Mouse (Mus musculus) G1E-ER4 (cell line): ENCODE data around the gene Nudt2. TPM values are rescaled to one million over a fixed set of nuclear protein-coding genes. Genes with fewer than 3 reads are reported as not detected.

Experiments used
- GATA1 ChIP-seq: IDR thresholded peaks from one replicate; pipeline ENCODE4 v1.8.0; 2012; ENCODE audit warnings: low read length, inconsistent platforms
- polyA plus RNA-seq: library from polyadenylated mRNA; stranded (reverse); fragments of >175 nt; gene quantifications from 2 replicates; pipeline ENCODE4 v1.2.3, GENCODE M21; 2012

Nudt2 gene
- polyA plus RNA-seq, result 3.5 and 16.7 TPM in 2 replicates

DNA sequence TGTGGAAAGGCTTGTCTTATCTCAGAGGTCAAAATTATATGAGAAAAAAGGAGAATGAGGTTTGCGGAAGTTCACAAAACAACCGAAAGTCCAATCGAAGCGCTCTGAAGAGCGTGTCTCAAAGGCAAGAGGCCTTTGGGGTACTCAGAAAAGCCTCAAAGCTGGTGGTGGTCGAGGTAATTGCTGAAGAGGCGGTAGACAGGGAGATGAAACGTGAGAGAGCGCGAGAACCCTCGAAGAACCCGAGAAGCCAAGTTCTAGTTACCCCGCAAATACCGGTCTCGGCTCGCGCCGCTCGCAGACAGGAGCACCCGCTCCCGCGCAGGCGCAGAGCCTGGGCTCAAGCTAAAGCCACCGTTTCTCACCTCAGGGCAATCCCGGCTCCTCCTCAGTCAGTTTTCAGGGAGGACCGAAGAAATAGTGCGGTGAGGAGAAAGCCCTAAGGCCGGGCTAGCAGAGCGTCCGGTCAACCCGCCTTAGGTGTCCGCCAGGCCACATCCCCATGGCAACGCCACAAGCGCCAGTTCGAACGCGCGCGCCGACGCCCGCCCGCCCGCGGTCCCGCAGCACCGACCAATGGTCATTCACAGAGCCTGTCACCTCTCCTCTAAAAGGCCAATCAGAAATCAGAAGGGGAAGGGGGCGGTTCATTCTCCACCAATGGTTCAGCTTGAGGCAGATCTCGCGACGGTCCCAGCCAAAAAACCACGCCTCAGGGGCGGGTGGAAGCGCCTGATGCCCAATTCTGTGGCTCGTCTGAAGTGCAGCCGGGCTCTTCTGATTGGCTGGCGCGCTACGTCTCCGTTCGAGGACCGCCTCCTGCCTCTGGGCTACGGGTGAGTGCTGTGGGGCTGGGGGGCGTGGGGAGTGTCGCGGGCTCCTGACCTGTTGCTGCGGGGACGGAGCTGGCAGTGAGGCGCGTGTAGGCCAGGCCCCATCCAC is at the start of gene Nudt2, which contains the start of gene Kif24:
Gene Nudt2 (plus strand): TSS at position 807 of the 942 bp plus-strand sequence.
Gene Kif24 (minus strand): TSS at position 543 of the 942 bp plus-strand sequence.
- no peak for TF ChIP-seq GATA1

DNA sequence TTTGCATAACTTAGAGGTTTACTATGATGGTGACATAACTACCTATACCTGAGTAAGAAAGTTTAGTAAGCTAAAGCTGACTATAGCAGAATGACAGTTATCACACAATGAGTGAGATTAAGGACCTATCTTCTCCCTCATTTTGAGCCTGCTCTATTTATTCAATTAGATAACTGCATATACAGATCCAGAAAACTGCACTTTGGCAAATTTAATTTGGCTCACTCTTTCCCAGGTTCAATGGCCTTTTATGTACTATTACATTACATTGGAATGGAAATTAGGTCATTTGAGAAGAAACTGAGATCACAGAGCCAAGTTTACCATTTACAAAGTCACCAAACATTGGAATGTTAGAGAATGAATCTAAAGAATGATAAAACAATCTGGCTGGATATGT is 48.0 kb upstream of the Nudt2 start:
- TF ChIP-seq GATA1, result no peak

DNA sequence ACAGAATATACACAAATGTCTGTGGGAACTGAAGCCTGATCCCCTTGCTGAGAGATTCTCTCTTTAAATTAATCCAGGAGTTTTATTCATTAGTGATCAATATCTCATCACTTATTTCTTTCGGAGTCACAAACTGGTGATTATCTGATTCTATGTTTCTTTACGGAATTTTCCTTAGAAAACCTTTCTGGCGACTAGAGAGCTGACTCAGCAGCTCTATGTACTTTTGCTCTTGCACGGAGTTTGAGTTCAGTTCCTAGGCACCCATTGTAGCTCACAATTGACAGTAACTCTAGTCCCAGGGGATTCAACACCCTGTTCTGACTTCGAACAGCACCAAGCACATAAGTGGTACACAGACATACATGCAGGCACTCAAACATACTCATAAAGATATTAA is 26.0 kb upstream of the Nudt2 start:
- TF ChIP-seq GATA1, result no peak

DNA sequence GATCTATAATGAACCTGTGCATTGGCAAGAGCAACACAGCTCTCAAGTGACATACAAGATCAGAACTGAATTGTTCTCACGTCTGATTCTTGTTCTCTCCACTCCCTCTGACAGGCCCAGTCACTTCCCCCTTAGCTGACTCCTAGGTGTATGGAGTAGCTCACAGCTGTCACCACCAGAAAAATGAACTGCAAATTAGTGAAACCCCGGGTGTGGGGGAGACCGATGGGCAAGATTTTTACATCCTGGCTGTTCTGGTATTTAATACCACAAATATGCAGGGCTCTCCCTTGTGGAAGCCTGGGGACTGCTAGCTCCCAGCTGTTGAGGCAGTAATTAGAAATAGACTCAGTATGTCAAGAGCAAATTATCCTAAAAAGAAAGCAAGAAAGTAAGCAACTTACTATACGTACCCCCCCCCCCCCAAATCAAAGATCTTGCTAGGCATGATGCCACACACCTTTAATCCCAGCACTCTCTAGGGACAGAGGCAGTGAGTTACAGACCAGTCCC is 22.1 kb upstream of the Nudt2 start:
- TF ChIP-seq GATA1, result no peak

DNA sequence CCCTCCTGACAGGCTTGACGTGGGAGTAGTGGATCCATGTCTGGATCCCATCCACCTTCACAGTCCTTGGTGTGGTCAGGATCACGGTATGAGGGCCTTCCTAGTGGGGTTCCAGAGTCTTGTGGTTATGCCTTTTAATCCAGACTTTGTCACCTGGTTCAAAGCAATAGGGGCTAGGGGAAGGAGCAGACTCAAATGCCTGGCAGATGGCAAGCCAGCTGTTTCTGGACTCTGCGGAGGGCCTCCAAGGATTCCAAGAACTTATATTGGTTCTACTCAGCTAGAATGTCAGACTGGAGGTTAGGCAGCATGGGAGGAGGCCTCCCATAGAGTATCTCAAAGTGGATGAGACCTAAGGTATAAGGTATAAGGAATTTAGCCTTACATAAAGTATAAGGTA is 17.4 kb upstream of the Nudt2 start:
- TF ChIP-seq GATA1, result no peak

DNA sequence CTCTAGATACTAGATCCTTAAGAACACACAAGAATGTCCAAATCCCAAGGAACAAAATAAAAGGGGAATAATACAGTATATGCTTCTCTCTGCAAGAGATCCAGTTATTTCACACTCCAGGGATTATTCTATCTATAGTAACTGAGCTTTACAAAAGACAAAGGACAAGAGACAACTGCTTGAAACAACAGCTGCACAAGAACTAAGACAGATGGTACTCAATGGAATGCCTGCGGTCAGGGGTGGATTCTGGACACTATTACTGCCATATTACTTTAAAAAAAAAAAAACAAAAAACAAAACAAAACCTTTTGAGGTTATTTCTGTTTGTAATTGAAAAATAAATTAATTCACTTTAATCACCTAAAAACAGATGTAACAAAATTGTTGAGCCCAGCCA is 4.3 kb upstream of the Nudt2 start:
- no peak for TF ChIP-seq GATA1

DNA sequence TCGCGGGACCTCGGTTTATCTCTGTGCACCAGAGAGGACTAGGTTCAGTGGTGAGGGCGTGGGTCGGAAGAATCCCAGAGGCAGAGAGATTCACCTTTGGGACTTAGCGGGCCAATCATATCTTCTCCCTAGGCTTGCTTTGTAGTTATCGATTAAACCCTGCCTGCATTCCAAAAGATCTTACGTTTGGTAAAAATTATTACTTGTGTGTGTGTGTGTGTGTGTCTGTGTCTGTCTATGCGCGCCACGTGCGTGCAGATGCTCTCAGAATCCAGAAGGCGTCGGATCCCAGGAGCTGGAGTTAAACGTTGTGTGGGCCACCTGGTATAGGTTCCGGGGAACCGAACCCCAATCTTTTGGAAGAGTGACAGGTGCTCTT is 325 bp downstream of the Nudt2 start:
- TF ChIP-seq GATA1, result no peak

DNA sequence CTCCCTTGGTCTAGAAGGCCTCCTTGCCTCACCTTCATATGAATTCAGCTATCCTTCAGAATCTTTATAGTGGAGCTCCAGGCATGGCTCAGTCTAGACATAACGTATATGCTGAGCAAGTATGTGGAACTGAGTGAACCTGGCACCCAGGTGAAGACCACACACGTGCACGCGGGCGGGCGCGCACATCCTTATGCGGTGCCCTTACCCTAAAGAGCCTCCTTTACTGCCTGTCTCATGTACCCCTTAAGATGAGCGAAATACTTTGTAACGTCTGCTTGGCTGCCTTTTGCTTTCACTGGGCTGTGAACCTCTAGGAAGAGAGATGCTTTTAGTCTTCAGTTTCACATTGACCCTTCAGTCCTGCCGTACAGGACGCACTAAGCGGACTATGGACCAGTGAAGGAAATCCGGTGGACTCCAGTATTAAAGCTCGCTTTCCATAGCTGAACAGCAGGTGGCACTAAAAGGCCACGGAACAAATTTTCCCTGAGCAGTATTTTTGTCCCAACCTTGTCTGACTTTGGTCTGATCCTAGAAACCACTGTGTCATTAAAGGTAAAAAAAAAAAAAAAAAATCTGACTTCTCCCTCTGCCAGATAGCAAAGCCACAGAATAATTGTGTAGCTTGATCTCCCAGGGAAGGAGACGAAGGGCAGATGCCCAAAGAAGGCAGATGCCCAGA is 3.6 kb downstream of the Nudt2 start:
- TF ChIP-seq GATA1, result no peak

DNA sequence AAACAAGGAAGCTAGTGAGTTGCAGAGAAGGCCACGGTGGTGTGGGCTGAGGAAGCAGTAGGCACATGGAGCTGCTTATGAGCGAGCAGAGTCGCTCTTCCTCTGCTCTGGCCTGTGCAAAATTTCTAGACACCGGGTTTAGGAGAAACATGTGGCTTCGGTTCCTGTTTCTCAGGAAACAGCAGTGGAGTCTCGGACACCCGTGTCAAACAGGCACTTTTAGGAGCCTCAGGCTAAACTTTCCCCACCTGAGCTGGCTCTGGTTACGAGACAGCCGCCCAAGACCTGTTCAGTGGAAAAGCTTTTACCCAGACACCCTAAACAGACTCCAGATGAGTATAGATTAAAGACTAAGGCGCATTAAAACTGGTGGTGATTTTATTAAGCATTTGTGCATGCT is 4.2 kb downstream of the Nudt2 start:
- no peak for TF ChIP-seq GATA1

DNA sequence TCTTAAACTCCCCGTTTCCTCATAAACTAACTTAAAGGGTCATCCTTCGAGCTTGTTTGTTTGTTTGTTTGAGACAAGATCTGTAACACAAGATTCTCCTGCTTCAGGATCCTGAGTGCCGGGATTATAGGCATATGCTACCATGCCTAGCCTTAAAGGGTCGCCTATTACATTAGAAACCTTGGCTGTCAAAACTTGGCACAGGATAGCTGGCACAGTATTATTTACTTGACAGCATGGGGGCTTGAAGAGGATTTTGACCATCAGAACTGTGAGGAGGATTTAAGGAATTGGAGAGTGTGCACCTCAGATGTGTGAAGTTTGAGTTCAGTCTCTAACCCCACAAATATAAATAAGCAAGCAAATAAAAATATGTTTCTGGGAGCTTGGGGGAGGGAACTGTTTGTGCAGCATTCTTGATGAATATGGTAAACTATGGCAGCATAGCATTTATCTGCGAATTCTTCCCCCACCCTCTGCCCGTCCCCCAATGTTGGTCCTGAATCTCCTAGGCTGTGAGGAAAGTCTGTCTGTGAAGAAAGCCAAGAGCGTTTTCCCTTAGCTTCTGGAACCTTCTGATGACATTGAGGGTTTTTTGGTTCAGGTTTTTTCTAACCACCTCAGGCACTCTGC is 5.2 kb downstream of the Nudt2 start:
- no peak for TF ChIP-seq GATA1

DNA sequence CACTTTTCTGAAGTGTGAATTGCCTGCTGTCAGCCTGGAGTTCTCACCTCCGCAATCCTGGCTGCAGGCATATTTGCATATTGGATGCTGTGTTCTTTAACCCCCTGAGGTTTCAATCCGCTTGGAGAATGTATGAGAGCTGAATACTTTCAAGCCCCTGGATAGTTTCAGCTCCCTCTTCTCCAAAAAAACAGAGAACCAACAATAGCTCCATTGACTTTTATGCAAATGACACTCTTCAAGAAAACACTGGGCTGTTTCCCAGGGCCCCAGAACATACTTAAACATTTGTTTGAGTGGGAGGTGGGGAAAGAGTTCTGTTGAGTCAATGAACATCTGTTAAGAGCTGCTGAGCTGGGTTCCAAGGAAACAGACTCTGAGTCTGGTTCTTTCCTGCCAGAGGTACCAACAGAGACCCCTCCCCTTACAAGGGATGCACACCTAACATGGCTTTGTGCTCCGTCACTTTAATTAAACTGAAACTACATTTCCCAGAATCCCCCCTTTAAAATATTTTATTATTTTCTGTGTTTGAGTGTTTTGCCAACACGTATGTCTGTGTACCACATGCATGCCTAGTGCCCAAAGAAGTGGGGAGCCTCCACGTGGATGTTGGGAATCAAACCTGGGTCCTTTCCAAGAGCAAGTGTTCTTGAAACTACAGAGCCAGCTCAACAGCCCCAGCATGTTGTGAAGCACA is 5.9 kb downstream of the Nudt2 start:
- no peak for TF ChIP-seq GATA1

DNA sequence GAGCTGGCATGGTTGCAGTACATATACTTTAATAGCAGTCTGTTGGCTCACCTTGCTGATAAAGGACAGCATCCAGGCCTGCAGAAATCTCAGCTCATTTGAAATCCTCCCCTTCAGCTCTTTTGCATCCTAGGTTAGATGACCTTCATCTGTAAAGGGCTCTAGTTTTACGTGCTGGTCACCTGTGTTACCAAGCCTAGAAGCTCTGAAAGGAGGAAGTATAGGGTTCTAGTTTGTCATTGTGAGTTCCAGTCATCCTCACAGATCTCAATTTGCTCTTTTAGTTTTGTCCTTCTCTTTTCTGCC is 6.4 kb downstream of the Nudt2 start:
- TF ChIP-seq GATA1, result no peak

DNA sequence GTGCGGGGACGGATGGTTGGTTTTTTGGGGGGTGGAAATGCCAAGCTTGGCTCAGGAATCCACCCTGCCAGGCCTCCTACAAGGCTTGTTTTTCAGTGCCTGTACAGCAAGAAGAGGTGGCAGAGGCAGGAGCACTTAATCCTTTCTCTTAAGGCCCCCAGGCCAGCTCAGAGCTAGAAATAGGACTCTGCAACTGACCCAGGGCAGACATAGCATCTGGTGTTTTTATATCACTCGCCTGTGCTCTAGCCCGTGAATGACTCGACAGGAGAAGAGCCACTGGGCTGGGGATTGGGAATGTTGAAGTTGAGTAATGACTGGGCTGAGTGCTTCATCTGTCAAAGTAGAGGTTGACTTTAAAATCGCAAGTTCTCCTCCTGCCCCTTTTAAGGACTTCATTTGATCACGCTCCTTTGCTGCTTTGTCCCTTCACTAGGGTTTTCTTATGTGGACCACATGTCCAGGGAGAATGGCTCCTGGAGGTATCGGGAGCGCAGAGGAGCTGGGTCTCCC is 12.8 kb downstream of the Nudt2 start:
- no peak for TF ChIP-seq GATA1

DNA sequence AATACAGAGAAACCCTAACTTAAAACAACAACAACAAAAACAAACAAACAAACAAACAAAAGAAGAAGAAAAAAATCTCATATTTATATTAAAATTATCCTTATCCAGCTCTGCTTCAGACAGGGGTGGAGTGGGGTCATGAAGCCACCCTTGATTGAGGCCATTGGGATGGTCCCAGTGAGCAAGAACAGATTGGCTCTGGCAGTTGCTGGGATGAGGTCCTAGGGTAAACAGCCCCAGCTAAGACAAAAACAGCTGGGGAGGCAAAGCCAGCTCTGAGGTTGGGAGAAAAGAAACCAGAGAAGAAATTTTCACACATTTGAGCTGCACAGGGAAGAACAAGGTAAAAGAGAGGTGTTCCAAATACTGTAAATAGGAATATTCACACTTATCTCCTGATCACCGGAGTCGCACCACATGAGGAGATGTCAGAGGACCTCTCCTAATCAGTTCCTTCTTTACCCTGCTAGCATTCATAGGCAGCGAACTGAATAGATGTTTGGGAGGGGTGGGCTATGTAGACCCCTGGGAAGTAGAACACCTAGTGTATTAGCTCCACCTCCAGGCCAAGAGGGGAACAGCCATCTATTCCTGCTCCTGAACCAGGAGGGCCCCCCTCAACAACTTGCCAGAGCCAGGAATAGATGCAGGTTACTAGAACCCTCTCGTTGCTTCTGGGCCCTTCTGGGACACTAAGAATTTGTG is 14.0 kb downstream of the Nudt2 start:
- TF ChIP-seq GATA1, result no peak

DNA sequence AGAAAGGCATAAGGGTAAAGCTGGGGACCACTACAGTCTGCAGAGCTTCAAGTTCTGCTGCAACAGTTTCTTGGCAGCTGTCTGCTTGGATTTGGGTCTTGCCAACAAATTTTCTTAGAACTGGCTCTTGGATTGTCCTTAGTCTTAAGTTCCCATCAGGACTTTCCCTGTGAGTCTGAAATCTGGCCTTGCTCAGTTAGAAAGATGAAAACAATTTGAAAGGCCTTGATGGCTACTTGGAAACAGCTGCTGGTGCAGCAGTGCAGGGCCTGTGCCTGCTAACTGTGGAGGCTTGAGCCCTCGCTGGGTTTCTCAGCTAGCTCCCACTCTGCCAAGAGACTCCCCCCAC is 14.5 kb downstream of the Nudt2 start:
- TF ChIP-seq GATA1, result no peak

DNA sequence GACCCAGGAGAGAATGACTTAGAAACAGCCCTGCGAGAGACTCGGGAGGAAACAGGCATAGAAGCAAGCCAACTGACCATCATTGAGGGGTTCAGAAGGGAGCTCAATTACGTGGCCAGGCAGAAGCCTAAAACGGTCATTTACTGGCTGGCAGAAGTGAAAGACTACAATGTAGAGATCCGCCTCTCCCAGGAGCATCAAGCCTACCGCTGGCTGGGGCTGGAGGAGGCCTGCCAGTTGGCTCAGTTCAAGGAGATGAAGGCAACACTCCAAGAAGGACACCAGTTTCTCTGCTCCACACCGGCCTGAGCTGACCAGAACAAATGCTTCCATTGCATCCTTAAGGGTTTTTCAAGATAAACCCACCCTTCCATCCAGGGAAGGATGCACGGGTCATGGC is 15.3 kb downstream of the Nudt2 start:
- no peak for TF ChIP-seq GATA1
